Mouse (Mus musculus) c-Kit-positive CD71-negative TER-119-negative erythroid progenitor cells, embryonic 14.5 days (primary cell): Measurements from ENCODE around the gene Tfap2e.

Experiments
- DNase-seq: peaks from one replicate; pipeline ENCODE4 v3.0.0-alpha.2; 2013; ENCODE audit warnings: low read depth

Tfap2e gene

GRCm38 (mm10) chr4:126751556-126752023, 15.6 kb upstream of the Tfap2e start:
- no peak for DNase-seq

GRCm38 (mm10) chr4:126750863-126751555, 15.0 kb upstream of the Tfap2e start:
- no peak for DNase-seq

- no peak for DNase-seq
Measured at GRCm38 (mm10) chr4:126750046-126750683, 14.1 kb upstream of the Tfap2e start.

GRCm38 (mm10) chr4:126749553-126749952, 13.5 kb upstream of the Tfap2e start:
- no peak for DNase-seq

- DNase-seq: no peak
Measured at GRCm38 (mm10) chr4:126748381-126748780, 12.3 kb upstream of the Tfap2e start.

GRCm38 (mm10) chr4:126746194-126746840, 10.3 kb upstream of the Tfap2e start:
- DNase-seq: no peak

GRCm38 (mm10) chr4:126745506-126746193, 9.6 kb upstream of the Tfap2e start:
- peak; percentile 53 for DNase-seq

- DNase-seq: no peak
Measured at GRCm38 (mm10) chr4:126744831-126745230, 8.8 kb upstream of the Tfap2e start.

GRCm38 (mm10) chr4:126743713-126744112, 7.7 kb upstream of the Tfap2e start:
- no peak for DNase-seq

- DNase-seq: no peak
Measured at GRCm38 (mm10) chr4:126742976-126743375, 6.9 kb upstream of the Tfap2e start.

GRCm38 (mm10) chr4:126741448-126741847, 5.4 kb upstream of the Tfap2e start:
- peak; percentile 83 for DNase-seq

- no peak for DNase-seq
Measured at GRCm38 (mm10) chr4:126739966-126740676, 4.1 kb upstream of the Tfap2e start.

- DNase-seq: no peak
Measured at GRCm38 (mm10) chr4:126735382-126736000, 549 bp downstream of the Tfap2e start.

GRCm38 (mm10) chr4:126734700-126735381, 1.2 kb downstream of the Tfap2e start:
- DNase-seq: no peak

- no peak for DNase-seq
Measured at GRCm38 (mm10) chr4:126734001-126734603, 1.9 kb downstream of the Tfap2e start.

- DNase-seq: no peak
Measured at GRCm38 (mm10) chr4:126732531-126733380, 3.3 kb downstream of the Tfap2e start.

- DNase-seq: no peak
Measured at GRCm38 (mm10) chr4:126732111-126732510, 3.9 kb downstream of the Tfap2e start.

- no peak for DNase-seq
Measured at GRCm38 (mm10) chr4:126707439-126707826, 28.6 kb downstream of the Tfap2e start.
